Mouse (Mus musculus): ENCODE measurements around the gene Olfr1197. TPM values are rescaled to one million over a fixed set of nuclear protein-coding genes. Genes with fewer than 3 reads are reported as not detected.

Olfr1197 gene
- total RNA-seq (2012; rRNA removed): not detected in 2 replicates

DNA sequence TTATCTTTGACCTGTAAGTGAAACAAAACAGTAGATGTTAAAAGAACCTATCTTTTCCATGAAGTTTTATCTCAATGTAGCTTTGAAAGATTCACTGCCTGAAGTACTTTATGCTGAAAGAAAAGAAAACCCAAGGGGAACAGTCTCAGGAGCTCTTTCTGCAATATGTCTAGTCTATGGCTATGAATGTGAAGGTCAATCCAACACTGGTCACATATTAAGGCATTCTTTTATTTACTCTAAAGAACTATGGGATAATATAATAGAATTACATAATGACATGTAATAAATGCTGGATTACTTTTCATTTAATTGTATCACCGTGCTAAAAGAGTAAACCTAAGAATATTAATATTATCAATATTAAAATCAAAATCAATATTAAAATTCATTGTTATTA lies at the start of gene Olfr1197:
Gene Olfr1197 (minus strand): TSS at position 101 of the 400 bp plus-strand sequence.
- Histone ChIP-seq H3K4me1 (ENCODE audit: control insufficient read depth in 2 of 2, insufficient read depth in 2 of 2, low read length in 2 of 2, poor library complexity in 1 of 2) (no peaks in the 10 kb centered on the region), H3K36me3 (ENCODE audit: control insufficient read depth, insufficient read depth, low read length, poor library complexity, severe bottlenecking) (no peaks in the 10 kb centered on the region), H3K9ac (ENCODE audit: insufficient read depth, low read depth, low read length, poor library complexity, severe bottlenecking) (no peak within 1 kb of the TSS), H3K4me3 (ENCODE audit: insufficient read depth in 1 of 2, low read depth in 1 of 2, low read length in 2 of 2, poor library complexity in 1 of 2, severe bottlenecking in 1 of 2) (no peak within 1 kb of the TSS), H3K27ac (ENCODE audit: insufficient read depth, low read depth, low read length, poor library complexity, severe bottlenecking) (no peak within 1 kb of the TSS), H3K9me3 (ENCODE audit: control insufficient read depth, insufficient read depth, low read depth, low read length) (no peaks in the 10 kb centered on the region)
- in situ Hi-C loops (cut with MboI; ENCODE audit: low sequenced_read_pairs in 2 of 2, unreplicated experiment in 2 of 2): no loop called here
- no peak for DNase-seq (ENCODE audit: low read depth, low spot score)
- TF ChIP-seq HCFC1 (IDR thresholded peaks at IDR 0.05; ENCODE audit: borderline replicate concordance, insufficient read depth, low read length): no peak
- TF ChIP-seq CHD2 (IDR thresholded peaks at IDR 0.05; ENCODE audit: low read depth, low read length): no peak
- no peak for TF ChIP-seq ZNF384 (IDR thresholded peaks at IDR 0.05; ENCODE audit: low read depth, low read length)
- no peak for TF ChIP-seq MAFK (IDR thresholded peaks at IDR 0.05; ENCODE audit: insufficient read depth, low read depth, low read length)
- TF ChIP-seq ZC3H11A (IDR thresholded peaks at IDR 0.05; ENCODE audit: borderline replicate concordance, low read depth, low read length): no peak

GRCm38 (mm10) chr2:88770388-88770787 lies 38.2 kb upstream of the Olfr1197 start, which contains the start of gene Olfr1200:
Olfr1200 (minus strand) TSS chr2:88770488.
- in situ Hi-C loops (cut with MboI; ENCODE audit: low sequenced_read_pairs in 2 of 2, unreplicated experiment in 2 of 2): no loop called here
- H3K36me3 ChIP-seq (ENCODE audit: control insufficient read depth, insufficient read depth, low read length, poor library complexity, severe bottlenecking): no peaks in the 10 kb centered on the region

DNA sequence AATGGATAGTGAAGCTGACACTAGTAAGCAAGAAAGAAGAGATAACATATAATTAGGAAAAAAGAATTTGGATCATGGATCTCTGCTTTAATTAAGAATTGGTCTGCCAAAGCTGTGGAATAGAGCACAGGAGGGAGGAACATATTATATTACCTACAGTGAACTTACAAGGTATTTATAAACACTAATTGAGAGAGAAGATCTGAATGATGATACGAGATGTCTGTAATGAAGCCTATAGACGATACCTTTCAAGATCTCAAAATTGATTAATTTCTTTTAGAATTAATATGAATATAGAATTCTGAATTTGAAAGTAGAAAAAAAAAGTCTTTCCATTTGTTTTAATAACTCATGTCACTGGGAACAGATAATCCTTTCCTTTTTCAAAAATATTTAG lies 28.2 kb upstream of the Olfr1197 start, which contains the start of gene Olfr1199:
Gene Olfr1199 (minus strand): TSS at position 101 of the 400 bp plus-strand sequence.
- Histone ChIP-seq H3K9ac (ENCODE audit: insufficient read depth, low read depth, low read length, poor library complexity, severe bottlenecking) (no peak within 1 kb of the TSS), H3K4me3 (ENCODE audit: insufficient read depth in 1 of 2, low read depth in 1 of 2, low read length in 2 of 2, poor library complexity in 1 of 2, severe bottlenecking in 1 of 2) (no peak within 1 kb of the TSS), H3K9me3 (ENCODE audit: control insufficient read depth, insufficient read depth, low read depth, low read length) (no peaks in the 10 kb centered on the region), H3K36me3 (ENCODE audit: control insufficient read depth, insufficient read depth, low read length, poor library complexity, severe bottlenecking) (no peaks in the 10 kb centered on the region), H3K4me1 (ENCODE audit: control insufficient read depth in 2 of 2, insufficient read depth in 2 of 2, low read length in 2 of 2, poor library complexity in 1 of 2) (no peaks in the 10 kb centered on the region), H3K27ac (ENCODE audit: insufficient read depth, low read depth, low read length, poor library complexity, severe bottlenecking) (no peak within 1 kb of the TSS)
- TF ChIP-seq CHD2 (IDR thresholded peaks at IDR 0.05; ENCODE audit: low read depth, low read length) (no peak), ZNF384 (IDR thresholded peaks at IDR 0.05; ENCODE audit: low read depth, low read length) (no peak), ZC3H11A (IDR thresholded peaks at IDR 0.05; ENCODE audit: borderline replicate concordance, low read depth, low read length) (no peak)
- in situ Hi-C loops (cut with MboI; ENCODE audit: low sequenced_read_pairs in 2 of 2, unreplicated experiment in 2 of 2): no loop called here
- DNase-seq (ENCODE audit: low read depth, low spot score): no peak

More at GRCm38 (mm10) chr2:88770388-88770787, 38.2 kb upstream of the Olfr1197 start, which contains the start of gene Olfr1200:
- DNase-seq (ENCODE audit: low read depth, low spot score): no peak
- Histone ChIP-seq H3K4me1 (ENCODE audit: control insufficient read depth in 2 of 2, insufficient read depth in 2 of 2, low read length in 2 of 2, poor library complexity in 1 of 2) (no peaks in the 10 kb centered on the region), H3K9ac (ENCODE audit: insufficient read depth, low read depth, low read length, poor library complexity, severe bottlenecking) (no peak within 1 kb of the TSS), H3K27ac (ENCODE audit: insufficient read depth, low read depth, low read length, poor library complexity, severe bottlenecking) (no peak within 1 kb of the TSS), H3K4me3 (ENCODE audit: insufficient read depth in 1 of 2, low read depth in 1 of 2, low read length in 2 of 2, poor library complexity in 1 of 2, severe bottlenecking in 1 of 2) (no peak within 1 kb of the TSS), H3K9me3 (ENCODE audit: control insufficient read depth, insufficient read depth, low read depth, low read length) (no peaks in the 10 kb centered on the region)
- no peak for TF ChIP-seq CHD2 (IDR thresholded peaks at IDR 0.05; ENCODE audit: low read depth, low read length)
- TF ChIP-seq MAFK (IDR thresholded peaks at IDR 0.05; ENCODE audit: insufficient read depth, low read depth, low read length): no peak
- no peak for TF ChIP-seq HCFC1 (IDR thresholded peaks at IDR 0.05; ENCODE audit: borderline replicate concordance, insufficient read depth, low read length)
- no peak for TF ChIP-seq ZC3H11A (IDR thresholded peaks at IDR 0.05; ENCODE audit: borderline replicate concordance, low read depth, low read length)

DNA sequence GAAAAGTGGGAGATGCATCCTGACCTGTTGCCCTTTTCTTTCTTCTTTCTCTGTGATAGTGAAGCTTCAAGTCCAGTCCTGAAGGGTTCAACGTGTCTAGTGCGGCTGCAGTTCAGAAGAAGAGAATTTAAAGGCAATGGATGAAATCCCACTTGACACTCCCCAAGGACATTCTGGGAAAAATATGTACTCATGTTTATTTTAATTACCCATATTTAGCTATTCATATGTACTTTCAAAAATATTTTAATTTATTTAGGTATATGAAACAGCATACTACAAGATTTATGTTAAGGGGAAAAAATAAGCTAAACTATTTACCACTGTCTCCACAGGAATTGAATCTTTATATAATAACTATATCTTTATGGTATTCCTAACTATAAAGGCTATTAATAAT lies 19.1 kb upstream of the Olfr1197 start, which contains the start of gene Olfr1198:
Gene Olfr1198 (minus strand): TSS at position 101 of the 400 bp plus-strand sequence.
- Histone ChIP-seq H3K27ac (ENCODE audit: insufficient read depth, low read depth, low read length, poor library complexity, severe bottlenecking) (no peak within 1 kb of the TSS), H3K9me3 (ENCODE audit: control insufficient read depth, insufficient read depth, low read depth, low read length) (no peaks in the 10 kb centered on the region), H3K4me1 (ENCODE audit: control insufficient read depth in 2 of 2, insufficient read depth in 2 of 2, low read length in 2 of 2, poor library complexity in 1 of 2) (no peaks in the 10 kb centered on the region), H3K36me3 (ENCODE audit: control insufficient read depth, insufficient read depth, low read length, poor library complexity, severe bottlenecking) (no peaks in the 10 kb centered on the region), H3K9ac (ENCODE audit: insufficient read depth, low read depth, low read length, poor library complexity, severe bottlenecking) (no peak within 1 kb of the TSS), H3K4me3 (ENCODE audit: insufficient read depth in 1 of 2, low read depth in 1 of 2, low read length in 2 of 2, poor library complexity in 1 of 2, severe bottlenecking in 1 of 2) (no peak within 1 kb of the TSS)
- TF ChIP-seq ZNF384 (IDR thresholded peaks at IDR 0.05; ENCODE audit: low read depth, low read length) (no peak), MAFK (IDR thresholded peaks at IDR 0.05; ENCODE audit: insufficient read depth, low read depth, low read length) (no peak), CHD2 (IDR thresholded peaks at IDR 0.05; ENCODE audit: low read depth, low read length) (no peak), ZC3H11A (IDR thresholded peaks at IDR 0.05; ENCODE audit: borderline replicate concordance, low read depth, low read length) (no peak), HCFC1 (IDR thresholded peaks at IDR 0.05; ENCODE audit: borderline replicate concordance, insufficient read depth, low read length) (no peak)
- DNase-seq (ENCODE audit: low read depth, low spot score): no peak
- in situ Hi-C loops (cut with MboI; ENCODE audit: low sequenced_read_pairs in 2 of 2, unreplicated experiment in 2 of 2): no loop called here

GRCm38 (mm10) chr2:88743379-88743778 lies 11.2 kb upstream of the Olfr1197 start:
- TF ChIP-seq CHD2 (IDR thresholded peaks at IDR 0.05; ENCODE audit: low read depth, low read length) (no peak), ZNF384 (IDR thresholded peaks at IDR 0.05; ENCODE audit: low read depth, low read length) (no peak), ZC3H11A (IDR thresholded peaks at IDR 0.05; ENCODE audit: borderline replicate concordance, low read depth, low read length) (no peak), HCFC1 (IDR thresholded peaks at IDR 0.05; ENCODE audit: borderline replicate concordance, insufficient read depth, low read length) (no peak), MAFK (IDR thresholded peaks at IDR 0.05; ENCODE audit: insufficient read depth, low read depth, low read length) (no peak)
- no peak for DNase-seq (ENCODE audit: low read depth, low spot score)
- in situ Hi-C loops (cut with MboI; ENCODE audit: low sequenced_read_pairs in 2 of 2, unreplicated experiment in 2 of 2): no loop called here
- H3K9me3 ChIP-seq (ENCODE audit: control insufficient read depth, insufficient read depth, low read depth, low read length): no peaks in the 10 kb centered on the region
- H3K36me3 ChIP-seq (ENCODE audit: control insufficient read depth, insufficient read depth, low read length, poor library complexity, severe bottlenecking): no peaks in the 10 kb centered on the region
- no peak overlapping the region for H3K27ac ChIP-seq (ENCODE audit: insufficient read depth, low read depth, low read length, poor library complexity, severe bottlenecking)
- H3K9ac ChIP-seq (ENCODE audit: insufficient read depth, low read depth, low read length, poor library complexity, severe bottlenecking): no peak overlapping the region
- no peaks in the 10 kb centered on the region for H3K4me1 ChIP-seq (ENCODE audit: control insufficient read depth in 2 of 2, insufficient read depth in 2 of 2, low read length in 2 of 2, poor library complexity in 1 of 2)
- H3K4me3 ChIP-seq (ENCODE audit: insufficient read depth in 1 of 2, low read depth in 1 of 2, low read length in 2 of 2, poor library complexity in 1 of 2, severe bottlenecking in 1 of 2): no peak overlapping the region
